Mouse (Mus musculus): ENCODE results near the gene Nt5dc1. TPM values are rescaled to one million over a fixed set of nuclear protein-coding genes. Genes with fewer than 3 reads are reported as not detected.
"Not testable (repeated sequence)": the region's sequence is repeated elsewhere in the genome, so short reads cannot be mapped to it uniquely, and the experiment has no call there.

The Nt5dc1 gene
- total RNA-seq, 2 experiments from 2014 or later = 14.7 to 18.2 TPM

DNA sequence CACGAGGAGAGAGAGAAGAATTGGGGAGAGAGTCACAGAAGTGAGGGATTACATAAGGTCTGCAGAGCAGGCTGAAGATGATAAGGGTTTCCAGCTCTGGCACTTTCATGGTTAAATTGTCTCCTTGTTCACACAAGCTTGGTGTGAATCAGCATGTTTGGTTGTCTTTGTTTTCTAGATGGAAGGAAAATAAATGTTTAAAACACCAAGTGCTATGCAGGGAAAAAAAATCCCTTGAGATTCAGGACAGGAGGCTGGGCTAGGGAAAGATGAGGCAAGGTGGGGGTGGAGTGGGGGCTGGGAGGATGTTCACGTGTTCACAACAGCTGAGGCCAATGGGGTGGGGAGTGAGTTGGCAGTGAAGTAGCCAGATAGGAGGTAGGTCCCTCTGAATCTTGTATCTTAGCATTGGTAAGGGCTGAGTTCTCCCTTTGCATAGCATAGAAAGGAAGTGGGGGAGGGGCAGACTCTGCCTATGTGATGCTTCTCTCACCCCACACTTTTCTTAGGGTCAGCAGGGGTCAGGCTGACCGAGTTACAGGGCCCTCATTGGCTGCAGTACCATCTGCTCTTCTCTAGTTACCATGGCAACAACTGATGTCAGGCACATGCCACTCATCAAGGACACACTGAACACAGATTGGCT lies 101.7 kb downstream of the Nt5dc1 start:
- DNase-seq (ENCODE audit: low spot score in 2 of 2) = no peak

- no peak for DNase-seq (ENCODE audit: low spot score in 2 of 2)
These were observed 105.8 kb downstream of the Nt5dc1 start for GRCm38 (mm10) chr10:34312536-34312935.

DNA sequence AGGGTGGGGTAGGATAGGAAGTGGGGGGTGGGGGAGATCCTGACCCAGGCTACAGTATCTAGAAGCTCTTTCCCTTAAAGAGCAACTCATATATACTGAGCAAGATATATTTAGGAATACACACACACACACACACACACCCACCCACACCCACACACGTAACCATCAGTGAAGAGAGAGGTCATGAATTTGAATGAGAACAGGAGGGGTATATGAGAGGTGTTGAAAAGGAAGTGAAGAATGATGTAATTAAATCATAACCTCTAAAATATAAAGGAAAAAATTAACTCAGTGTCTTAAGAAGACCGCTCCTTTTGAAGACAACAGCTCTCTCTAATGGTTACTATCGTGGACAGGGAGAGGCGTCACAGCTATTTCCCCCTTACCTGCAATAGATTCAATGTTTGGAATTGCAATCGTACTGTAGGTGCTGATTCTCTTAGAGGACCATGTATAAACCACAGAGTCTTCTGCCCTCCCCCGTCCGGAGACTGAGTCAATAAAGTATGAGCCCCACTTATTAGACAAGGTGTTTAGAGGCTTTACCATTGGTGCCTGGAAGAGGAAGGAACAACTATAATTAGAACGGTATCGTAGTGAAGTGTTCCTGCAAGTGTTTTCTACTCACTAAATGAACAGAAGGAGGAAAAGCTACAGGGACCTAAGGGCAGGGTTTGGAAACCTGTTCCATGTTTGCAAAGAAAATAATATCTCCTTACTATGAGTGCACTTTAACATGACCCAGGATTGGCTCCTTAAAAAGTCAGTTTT lies 108.3 kb downstream of the Nt5dc1 start:
- no peak for DNase-seq (ENCODE audit: low spot score in 2 of 2)

DNA sequence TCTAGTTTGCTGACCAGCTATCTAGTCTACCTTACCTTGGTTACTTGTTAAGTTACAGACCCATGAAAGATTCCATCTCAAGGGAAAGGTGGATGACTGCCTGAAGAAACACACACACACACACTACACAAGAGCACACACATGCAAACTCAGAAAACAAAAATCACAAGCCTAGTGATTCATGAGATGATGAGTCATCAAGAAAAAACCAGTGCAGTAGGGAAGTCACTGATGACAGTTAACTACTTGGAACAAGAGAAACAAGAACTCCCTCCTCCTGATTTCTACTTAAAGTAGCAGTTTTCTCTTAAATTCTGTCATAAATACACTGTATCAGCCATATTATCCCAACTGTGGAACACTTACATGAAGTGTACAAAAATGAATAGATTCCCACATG lies 111.3 kb downstream of the Nt5dc1 start:
- no peak for DNase-seq (ENCODE audit: low spot score in 2 of 2)

DNA sequence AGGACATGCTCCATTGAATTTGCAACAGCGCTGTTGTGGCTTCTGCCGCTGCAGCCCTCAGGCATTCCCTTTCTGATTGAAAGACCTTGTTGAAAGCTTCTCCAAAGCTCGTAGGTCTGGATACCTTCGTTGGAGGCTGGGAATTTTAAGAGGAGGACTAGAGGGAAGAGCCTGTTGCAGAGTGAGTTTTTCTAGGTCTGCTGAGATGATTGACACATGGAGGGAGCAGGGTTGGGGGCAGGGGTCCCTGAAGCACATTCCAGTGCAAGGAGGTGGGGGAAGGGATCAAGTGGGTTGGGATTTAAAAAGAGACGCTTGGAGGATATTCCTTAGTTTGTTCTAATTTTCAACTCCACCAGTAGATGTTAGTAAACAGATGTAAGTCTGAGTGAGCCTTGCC lies 118.0 kb downstream of the Nt5dc1 start:
- DNase-seq (ENCODE audit: low spot score in 2 of 2) = no peak

GRCm38 (mm10) chr10:34297980-34298753 lies 120.2 kb downstream of the Nt5dc1 start:
- DNase-seq (ENCODE audit: low spot score in 2 of 2) = no peak

GRCm38 (mm10) chr10:34297299-34297979 lies 120.9 kb downstream of the Nt5dc1 start, which contains the start of gene Tspyl4:
Gene Tspyl4 (plus strand): TSS chr10:34297442.
- peak; percentile 87 for DNase-seq (ENCODE audit: low spot score in 2 of 2)

- DNase-seq (ENCODE audit: low spot score in 2 of 2) = no peak
These were observed 121.4 kb downstream of the Nt5dc1 start for GRCm38 (mm10) chr10:34296911-34297298.

GRCm38 (mm10) chr10:34282420-34283238 lies 135.7 kb downstream of the Nt5dc1 start:
- DNase-seq (ENCODE audit: low spot score in 2 of 2) = no peak

DNA sequence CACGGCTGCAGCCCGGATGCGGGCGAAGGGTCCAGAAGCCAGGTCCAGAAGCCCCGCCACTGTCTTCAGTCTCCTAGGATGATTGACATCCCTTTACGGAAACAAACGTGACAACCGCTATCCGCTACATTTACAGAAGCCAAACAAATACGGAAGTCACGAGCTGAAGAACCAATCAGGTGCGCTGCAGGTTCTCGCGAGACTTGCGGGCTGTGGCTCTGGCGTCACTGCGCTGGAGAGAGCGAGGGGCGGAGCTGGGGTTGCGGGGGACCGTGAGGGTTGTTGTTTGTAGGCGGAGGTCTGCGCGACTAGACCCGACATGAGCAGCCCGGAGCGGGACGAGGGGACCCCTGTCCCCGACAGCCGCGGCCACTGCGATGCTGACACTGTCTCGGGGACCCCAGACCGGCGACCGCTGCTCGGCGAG lies 136.4 kb downstream of the Nt5dc1 start, which contains the start of gene Tspyl1:
TSS of gene Tspyl1 (plus strand) at position 229 of the 427 bp plus-strand sequence.
- DNase-seq (ENCODE audit: low spot score in 2 of 2) = peak; percentile 96 to 98

GRCm38 (mm10) chr10:34281211-34281961 lies 137.0 kb downstream of the Nt5dc1 start:
- no peak for DNase-seq (ENCODE audit: low spot score in 2 of 2)

DNA sequence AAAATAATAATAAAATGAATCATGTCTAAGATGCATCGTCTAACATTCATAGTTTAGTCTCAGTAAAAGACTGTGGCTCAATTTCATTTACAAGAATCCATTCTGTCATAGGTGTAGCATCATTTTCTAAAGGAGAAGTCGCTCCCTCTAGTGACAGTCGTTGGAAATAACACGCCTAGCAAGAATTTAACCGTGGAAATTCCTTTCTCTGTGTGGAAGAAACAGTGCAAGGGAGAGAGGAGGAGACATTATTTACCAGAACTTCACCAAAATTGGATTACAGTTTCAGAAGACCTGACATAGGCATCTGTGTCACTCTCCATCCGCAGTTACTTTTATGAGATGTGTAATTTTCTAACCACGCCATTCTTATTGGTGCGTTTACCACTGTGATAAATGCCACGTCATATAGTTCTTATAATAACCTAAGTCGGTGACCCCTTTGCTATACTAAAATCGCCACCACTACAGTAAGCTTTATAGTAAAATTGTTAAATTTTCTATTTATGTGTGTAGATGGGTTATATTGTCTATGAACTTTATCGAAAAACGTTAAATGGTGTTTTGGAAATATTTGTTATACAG lies 137.7 kb downstream of the Nt5dc1 start:
- no peak for DNase-seq (ENCODE audit: low spot score in 2 of 2)

GRCm38 (mm10) chr10:34271681-34272080 lies 146.7 kb downstream of the Nt5dc1 start:
- no peak for DNase-seq (ENCODE audit: low spot score in 2 of 2)

- DNase-seq (ENCODE audit: low spot score in 2 of 2) = no peak
These were observed 150.9 kb downstream of the Nt5dc1 start for GRCm38 (mm10) chr10:34267312-34268070.

- DNase-seq (ENCODE audit: low spot score in 2 of 2) = no peak
These were observed 153.2 kb downstream of the Nt5dc1 start for GRCm38 (mm10) chr10:34265106-34265505.

DNA sequence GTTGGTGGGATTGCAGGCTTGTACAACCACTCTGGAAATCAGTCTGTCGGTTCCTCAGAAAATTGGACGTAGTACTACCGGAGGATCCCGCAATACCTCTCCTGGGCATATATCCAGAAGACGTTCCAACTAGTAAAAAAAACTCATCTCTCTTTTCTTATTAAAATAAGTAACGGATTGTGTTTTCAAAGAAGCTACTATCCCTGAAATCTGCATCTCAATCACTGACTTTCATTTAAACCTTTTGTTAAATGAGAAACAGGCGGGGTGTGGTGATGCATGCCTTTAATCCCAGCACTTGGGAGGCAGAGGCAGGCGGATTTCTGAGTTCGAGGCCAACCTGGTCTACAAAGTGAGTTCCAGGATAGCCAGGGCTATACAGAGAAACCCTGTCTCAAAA lies 165.5 kb downstream of the Nt5dc1 start:
- not testable (repeated sequence) for DNase-seq (ENCODE audit: low spot score in 2 of 2)

GRCm38 (mm10) chr10:34249594-34249993 lies 168.8 kb downstream of the Nt5dc1 start:
- no peak for DNase-seq (ENCODE audit: low spot score in 2 of 2)

DNA sequence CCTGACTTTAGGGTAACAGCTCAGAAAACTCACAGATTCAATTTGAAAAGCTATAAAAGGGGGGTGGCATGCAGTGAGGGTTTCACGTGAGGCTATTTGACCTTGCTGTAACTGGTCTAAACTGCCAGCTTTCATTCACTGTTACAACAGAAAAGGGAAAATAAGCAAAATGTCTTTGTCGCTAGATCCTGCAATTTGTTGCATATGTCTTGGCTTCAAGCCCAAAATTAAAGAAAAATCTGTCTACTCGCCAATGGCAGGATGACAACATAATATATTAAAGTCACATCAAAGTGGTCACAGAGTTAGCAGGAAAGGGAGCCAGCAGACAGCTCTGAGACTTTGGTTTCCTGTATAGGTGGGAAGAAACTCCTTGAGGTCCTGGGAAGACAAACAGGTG lies 170.6 kb downstream of the Nt5dc1 start:
- DNase-seq (ENCODE audit: low spot score in 2 of 2) = no peak
